Mouse (Mus musculus) left cerebral cortex, postnatal 10 days (tissue): Measurements from ENCODE around the gene Gm26938. TPM values are rescaled to one million over a fixed set of nuclear protein-coding genes. Genes with fewer than 3 reads are reported as not detected.

ENCODE experiments used
- DNase-seq, 2 experiments: peaks; one replicate each; pipeline ENCODE4 v3.0.0; 2021 to 2022; ENCODE audit warnings: low spot score in 2 of 2, mixed read lengths in 1 of 2; ENCODE audit errors: extremely low spot score in 1 of 2
- intact Hi-C: fragments of 180-260 bp; cut with DNase I; formaldehyde crosslinking; loops from one replicate; pipeline ENCODE4 v1.15.1; 2025
- total RNA-seq, 2 experiments: library from RNA; stranded (reverse); gene quantifications; 2 replicates each; pipeline ENCODE4 v1.2.3; 2021

Gm26938 gene
- not detected for total RNA-seq

- intact Hi-C loops: no loop called here
- DNase-seq: peak; percentile 86 to 87
These were observed at the start of gene Gm26938, which contains the start of gene Psmg3 for GRCm38 (mm10) chr5:139826357-139827055. TSS of gene Gm26938 (minus strand) at chr5:139826407. TSS of gene Psmg3 (minus strand) at chr5:139826885.

GRCm38 (mm10) chr5:139871526-139871925 lies 45.3 kb upstream of the Gm26938 start:
- no peak for DNase-seq
- intact Hi-C loops: no loop called here

GRCm38 (mm10) chr5:139870886-139871285 lies 44.7 kb upstream of the Gm26938 start:
- intact Hi-C loops: no loop called here
- DNase-seq: no peak

GRCm38 (mm10) chr5:139862759-139863158 lies 36.6 kb upstream of the Gm26938 start:
- intact Hi-C loops: no loop called here
- DNase-seq: peak; percentile 38 to 78

DNA sequence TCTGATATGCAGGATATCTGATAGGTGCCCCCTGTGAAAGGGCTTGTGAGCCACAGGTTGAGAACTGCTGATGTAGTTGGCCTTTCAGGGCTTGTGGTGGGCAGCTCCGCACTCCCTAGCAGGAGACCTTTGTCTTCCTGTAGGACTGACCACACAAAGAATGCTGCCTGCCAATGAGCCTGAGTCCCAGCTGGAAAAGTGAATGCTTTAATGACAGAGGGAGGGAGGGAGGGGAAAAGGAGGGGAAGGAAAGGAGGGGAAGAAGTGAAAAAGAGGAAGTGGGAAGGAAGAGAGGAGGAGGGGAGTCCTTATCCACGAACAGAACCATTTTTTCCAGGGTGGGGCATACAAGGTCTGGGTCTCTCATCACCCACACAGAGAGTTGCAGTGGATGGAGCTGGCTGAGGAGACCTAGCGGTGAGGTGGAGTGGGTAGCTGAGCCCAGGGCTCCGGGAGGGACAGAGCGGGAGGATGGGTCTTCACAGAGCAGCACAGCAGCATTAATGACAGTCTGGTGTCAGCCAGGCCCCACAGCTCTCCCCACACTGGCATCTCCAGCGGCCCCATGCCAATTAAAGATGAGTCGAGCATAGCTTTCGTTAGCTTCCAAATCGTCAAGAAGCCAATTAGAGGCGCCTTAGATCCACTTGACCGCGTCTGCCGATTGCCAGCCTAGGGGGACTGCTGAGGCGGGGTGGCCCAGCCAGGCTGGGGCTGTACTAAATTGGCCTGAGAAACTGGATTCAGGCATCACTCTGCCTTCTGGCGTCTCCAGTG lies 34.3 kb upstream of the Gm26938 start:
- intact Hi-C loops: no loop called here
- DNase-seq: no peak

GRCm38 (mm10) chr5:139849626-139850320 lies 23.6 kb upstream of the Gm26938 start:
- intact Hi-C loops: no loop called here

GRCm38 (mm10) chr5:139839142-139839541 lies 12.9 kb upstream of the Gm26938 start:
- DNase-seq: no peak
- intact Hi-C loops: loop anchor here (5.0 to 10.0 kb wide), 3 partner anchors 303 to 496 kb away; partner anchors contain the start of gene Mrm2

More at GRCm38 (mm10) chr5:139849626-139850320, 23.6 kb upstream of the Gm26938 start:
- no peak for DNase-seq

- intact Hi-C loops: loop anchor here (5.0 to 10.0 kb wide), 3 partner anchors 304 to 496 kb away; partner anchors contain the start of gene Mrm2
- DNase-seq: peak in 1 of 2 experiments; percentile 67
These were observed 12.3 kb upstream of the Gm26938 start for GRCm38 (mm10) chr5:139838476-139838892.

GRCm38 (mm10) chr5:139835706-139836105 lies 9.5 kb upstream of the Gm26938 start:
- intact Hi-C loops: loop anchor here (5.0 to 10.0 kb wide), 3 partner anchors 307 to 499 kb away; partner anchors contain the start of gene Mrm2
- no peak for DNase-seq

GRCm38 (mm10) chr5:139832125-139832524 lies 5.9 kb upstream of the Gm26938 start:
- no peak for DNase-seq
- intact Hi-C loops: loop anchor here (10.0 kb wide), 1 partner anchor 503 kb away; the partner anchor contains the start of gene Mrm2

GRCm38 (mm10) chr5:139830734-139831133 lies 4.5 kb upstream of the Gm26938 start:
- no peak for DNase-seq
- intact Hi-C loops: loop anchor here (10.0 kb wide), 1 partner anchor 504 kb away; the partner anchor contains the start of gene Mrm2

GRCm38 (mm10) chr5:139829384-139829783 lies 3.2 kb upstream of the Gm26938 start:
- intact Hi-C loops: no loop called here
- peak in 1 of 2 experiments; percentile 44 for DNase-seq

- intact Hi-C loops: no loop called here
- no peak for DNase-seq
These were observed 1.4 kb upstream of the Gm26938 start for GRCm38 (mm10) chr5:139827593-139827992.

DNA sequence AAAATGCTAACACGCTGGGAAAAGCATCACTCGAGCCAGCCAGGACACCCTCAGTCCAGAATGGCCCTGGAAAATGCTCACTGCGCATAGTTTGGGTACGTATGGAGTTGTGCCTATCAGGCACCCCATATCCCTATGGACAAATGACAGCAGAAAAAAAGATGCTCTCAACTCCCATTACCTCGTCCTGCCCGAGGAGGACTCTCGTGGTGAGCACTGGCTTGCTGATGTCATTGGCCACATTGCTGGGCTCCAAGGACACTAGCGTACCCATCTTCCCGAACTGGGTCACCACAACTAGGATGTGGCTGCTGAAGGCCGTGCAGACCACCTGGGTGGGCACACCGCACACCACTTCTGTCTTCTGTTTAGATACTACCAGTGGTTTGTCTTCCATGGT lies 260 bp downstream of the Gm26938 start:
- no peak for DNase-seq
- intact Hi-C loops: no loop called here

DNA sequence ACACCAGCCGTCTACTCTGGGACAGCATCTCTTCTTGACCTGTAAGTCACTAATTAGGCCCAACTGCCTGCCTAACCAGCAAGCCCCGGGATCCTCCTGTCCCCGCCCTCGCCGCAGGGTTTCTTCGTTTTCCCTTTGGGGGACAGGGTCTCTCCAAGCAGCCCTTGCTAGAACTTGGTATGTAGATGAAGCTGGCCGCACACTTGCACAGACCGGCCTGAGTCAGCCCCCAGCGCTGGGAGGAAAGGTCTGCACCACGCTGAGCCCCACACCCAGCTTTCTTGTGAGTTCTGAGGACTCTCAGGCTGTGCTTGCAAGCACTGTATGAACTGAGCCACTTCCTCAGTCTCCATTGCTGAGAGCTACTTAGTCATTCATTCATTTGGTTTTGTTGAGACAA lies 1.7 kb downstream of the Gm26938 start:
- DNase-seq: no peak
- intact Hi-C loops: no loop called here

- no peak for DNase-seq
These were observed 4.4 kb downstream of the Gm26938 start for GRCm38 (mm10) chr5:139821466-139822459.

DNA sequence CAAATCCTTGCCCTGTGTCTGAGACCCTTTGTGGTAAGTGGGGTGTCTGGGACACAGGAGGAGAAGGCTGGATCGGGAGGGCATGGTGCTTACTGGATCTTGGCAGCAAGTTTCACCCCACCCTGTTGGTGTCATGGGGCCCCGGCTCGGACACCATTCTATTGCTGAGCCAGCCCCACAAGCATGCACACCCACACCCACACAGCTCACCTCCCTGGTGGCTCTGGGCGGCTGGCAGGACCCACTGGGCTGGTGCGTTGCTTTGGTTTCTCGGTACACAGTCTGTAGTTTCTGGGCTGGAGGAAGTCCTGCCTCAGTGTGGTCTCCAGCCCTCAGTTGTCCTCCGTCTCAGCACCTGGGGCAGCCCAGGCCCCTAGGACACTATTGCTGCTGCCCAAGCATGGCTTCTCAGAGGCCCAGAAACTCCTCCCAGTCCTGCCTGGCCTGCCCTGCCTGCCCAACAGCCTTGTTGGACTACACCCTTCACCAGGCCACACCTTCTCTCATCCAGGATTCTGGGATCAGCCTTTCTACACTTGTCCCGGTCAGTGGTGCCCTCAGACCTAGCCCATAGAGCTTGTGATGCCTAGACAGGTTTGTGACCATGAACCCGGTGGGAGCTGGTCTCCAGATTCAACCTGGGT lies 6.5 kb downstream of the Gm26938 start, which contains the start of gene Tmem184a:
TSS of gene Tmem184a (minus strand) at position 380 of the 644 bp plus-strand sequence.
- no peak for DNase-seq
- intact Hi-C loops: no loop called here

More at GRCm38 (mm10) chr5:139821466-139822459, 4.4 kb downstream of the Gm26938 start:
- intact Hi-C loops: no loop called here
